Mouse (Mus musculus): ENCODE data around the gene Ebpl. TPM values are rescaled to one million over a fixed set of nuclear protein-coding genes. Genes with fewer than 3 reads are reported as not detected.

Gene Ebpl
- total and polyA plus RNA-seq, 2 experiments from 2014 or later: 2.2 to 11.5 TPM

DNA sequence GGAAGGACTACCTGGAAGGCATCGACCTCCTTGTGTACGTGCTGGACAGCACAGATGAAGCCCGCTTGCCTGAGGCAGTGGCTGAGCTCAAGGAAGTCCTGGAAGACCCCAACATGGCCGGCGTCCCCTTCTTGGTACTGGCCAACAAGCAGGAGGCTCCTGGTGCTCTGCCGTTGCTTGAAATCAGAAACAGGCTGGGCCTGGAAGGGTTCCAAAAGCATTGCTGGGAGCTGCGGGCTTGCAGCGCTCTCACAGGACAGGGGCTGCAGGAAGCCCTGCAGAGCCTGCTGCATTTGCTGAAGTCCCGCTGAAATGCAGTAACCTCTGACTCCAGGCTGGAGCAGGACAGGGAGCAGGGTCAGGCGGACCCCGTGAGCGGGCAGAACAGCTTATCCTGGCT lies 49.3 kb downstream of the Ebpl start:
- no peaks in the 10 kb centered on the region; the same call in 1 of the 2 replicates for H3K4me1 ChIP-seq (ENCODE audit: insufficient read depth, low read length)
- no peaks in the 10 kb centered on the region for H3K27me3 ChIP-seq (ENCODE audit: insufficient read depth, low read length)
- no peaks in the 10 kb centered on the region for H3K36me3 ChIP-seq (ENCODE audit: insufficient read depth, low read length)
- ATAC-seq: no peak
- H3K4me2 ChIP-seq (ENCODE audit: low read depth, low read length): no peak overlapping the region
- 59% methylated on average over 12 of the region's 12 CpGs for WGBS
- H3K4me3 ChIP-seq (ENCODE audit: low read length): no peak overlapping the region
- no peak overlapping the region for H3K27ac ChIP-seq
- no peak overlapping the region for H3K9ac ChIP-seq (replicated peaks; ENCODE audit: low read length)
- no peaks in the 10 kb centered on the region for H3K9me3 ChIP-seq (ENCODE audit: low read length)
- no peak for TF ChIP-seq CTCF (IDR thresholded peaks at IDR 0.05; ENCODE audit: low read depth)
- DNase-seq (ENCODE audit: low spot score): peak; percentile 52

DNA sequence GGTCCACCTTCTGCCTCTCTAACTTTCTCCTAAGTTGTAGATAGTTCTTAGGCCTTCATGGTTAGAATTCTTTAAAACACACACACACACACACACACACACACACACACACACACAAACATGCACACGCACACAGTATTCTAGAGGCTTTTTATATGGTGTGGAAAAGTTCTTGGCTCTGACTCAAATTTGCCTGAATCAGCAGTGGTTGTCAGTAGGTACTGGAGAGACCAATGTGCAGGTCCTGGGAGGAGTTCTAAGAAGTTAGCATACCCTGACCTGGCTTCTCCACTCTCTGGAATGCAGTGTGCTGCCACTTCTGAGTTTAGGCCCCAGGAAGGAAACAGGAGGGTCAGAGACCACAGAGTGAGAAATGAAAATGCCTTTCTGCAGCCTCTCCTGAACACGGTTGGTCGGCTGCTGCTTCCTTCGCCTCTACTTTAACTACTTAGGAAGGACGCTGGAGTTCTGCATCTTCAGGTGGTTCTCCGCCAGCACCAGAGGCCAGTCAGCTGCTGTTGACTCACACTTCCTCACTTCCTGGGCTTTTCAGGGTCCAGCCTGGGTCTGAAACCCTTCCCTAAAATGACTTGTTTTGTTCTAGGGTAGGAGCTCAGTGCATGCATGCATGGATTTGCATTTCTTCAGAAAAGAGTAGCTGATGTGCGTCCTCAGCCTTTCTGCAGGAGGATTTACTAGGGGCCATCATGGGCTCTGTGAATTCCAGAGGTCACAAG lies 50.0 kb downstream of the Ebpl start:
- no peak overlapping the region for H3K4me3 ChIP-seq (ENCODE audit: low read length)
- H3K27ac ChIP-seq: no peak overlapping the region
- H3K27me3 ChIP-seq (ENCODE audit: insufficient read depth, low read length): no peaks in the 10 kb centered on the region
- H3K36me3 ChIP-seq (ENCODE audit: insufficient read depth, low read length): no peaks in the 10 kb centered on the region
- WGBS: 68% methylated on average over 7 of the region's 7 CpGs
- H3K9ac ChIP-seq (replicated peaks; ENCODE audit: low read length): no peak overlapping the region
- H3K4me1 ChIP-seq (ENCODE audit: insufficient read depth, low read length): no peaks in the 10 kb centered on the region; the same call in 1 of the 2 replicates
- no peak overlapping the region for H3K4me2 ChIP-seq (ENCODE audit: low read depth, low read length)
- no peak for ATAC-seq
- DNase-seq (ENCODE audit: low spot score): no peak
- no peaks in the 10 kb centered on the region for H3K9me3 ChIP-seq (ENCODE audit: low read length)
- TF ChIP-seq CTCF (IDR thresholded peaks at IDR 0.05; ENCODE audit: low read depth): no peak

DNA sequence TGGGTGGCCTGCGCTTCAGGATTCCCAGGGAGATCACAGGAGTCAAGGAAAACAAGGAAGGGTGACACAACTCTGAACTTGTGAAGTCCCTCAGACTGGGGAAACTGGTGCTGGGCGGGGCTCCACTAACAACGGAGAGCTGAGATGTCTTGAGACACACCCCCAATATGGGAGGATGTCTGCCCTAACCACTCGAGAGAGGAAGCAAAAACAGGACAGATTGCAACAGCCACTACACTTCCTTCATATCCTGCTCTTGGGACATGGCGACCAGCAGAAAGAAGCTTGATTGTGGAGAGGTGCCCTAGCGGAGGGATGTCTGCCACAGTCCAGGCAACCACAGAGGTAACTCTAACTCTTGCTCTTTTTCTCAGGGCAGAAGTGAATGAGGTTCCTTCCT lies 50.6 kb downstream of the Ebpl start, which contains the start of gene Arl11:
Arl11 (plus strand) TSS at position 161 of the 400 bp plus-strand sequence.
- Histone ChIP-seq H3K4me1 (ENCODE audit: insufficient read depth, low read length) (no peaks in the 10 kb centered on the region; the same call in 1 of the 2 replicates), H3K9me3 (ENCODE audit: low read length) (no peaks in the 10 kb centered on the region), H3K4me2 (ENCODE audit: low read depth, low read length) (no peak within 1 kb of the TSS), H3K9ac (replicated peaks; ENCODE audit: low read length) (no peak within 1 kb of the TSS), H3K36me3 (ENCODE audit: insufficient read depth, low read length) (no peaks in the 10 kb centered on the region), H3K4me3 (ENCODE audit: low read length) (no peak within 1 kb of the TSS), H3K27me3 (ENCODE audit: insufficient read depth, low read length) (no peaks in the 10 kb centered on the region), H3K27ac (no peak within 1 kb of the TSS)
- WGBS: 69% methylated on average over 6 of the region's 6 CpGs
- DNase-seq (ENCODE audit: low spot score) (no peak), ATAC-seq (no peak)
- no peak for TF ChIP-seq CTCF (IDR thresholded peaks at IDR 0.05; ENCODE audit: low read depth)

DNA sequence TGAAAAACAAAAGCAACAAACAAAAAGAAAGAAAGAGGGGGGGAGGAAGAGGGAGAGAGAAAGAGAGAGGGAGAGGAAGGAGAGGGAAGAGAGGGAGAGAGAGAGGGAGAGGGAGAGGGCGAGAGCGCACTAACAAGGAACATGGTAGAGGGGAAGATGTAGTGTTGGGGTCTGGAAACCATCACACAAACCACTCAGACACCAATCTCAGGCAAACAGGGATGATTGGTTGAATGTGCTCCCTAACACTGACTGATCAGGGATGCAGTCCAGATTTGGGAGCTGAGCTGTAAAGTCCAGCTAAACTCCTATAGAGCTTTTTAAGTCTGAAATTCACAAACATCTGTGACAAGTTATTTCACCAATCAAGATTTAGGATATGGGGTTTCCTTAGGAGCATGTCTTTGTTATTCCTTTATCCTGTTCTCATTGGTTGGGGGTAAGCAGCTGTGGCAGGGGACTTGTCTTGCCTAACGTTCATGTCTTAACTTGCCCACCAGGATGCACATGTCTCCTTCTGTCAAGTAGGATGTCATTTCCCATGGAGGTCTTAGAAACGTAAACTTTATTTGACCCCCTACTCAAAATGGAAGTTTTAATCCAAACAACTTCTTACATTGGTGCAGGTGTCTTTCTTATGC lies 56.1 kb downstream of the Ebpl start:
- 78% methylated on average over 4 of the region's 4 CpGs for WGBS
- DNase-seq (ENCODE audit: low spot score) (no peak), ATAC-seq (no peak)
- Histone ChIP-seq H3K9ac (replicated peaks; ENCODE audit: low read length) (no peak overlapping the region), H3K27ac (no peak overlapping the region), H3K36me3 (ENCODE audit: insufficient read depth, low read length) (no peaks in the 10 kb centered on the region), H3K4me2 (ENCODE audit: low read depth, low read length) (no peak overlapping the region), H3K4me1 (ENCODE audit: insufficient read depth, low read length) (no peaks in the 10 kb centered on the region), H3K27me3 (ENCODE audit: insufficient read depth, low read length) (no peaks in the 10 kb centered on the region), H3K4me3 (ENCODE audit: low read length) (no peak overlapping the region), H3K9me3 (ENCODE audit: low read length) (0 out of 2 replicates have a peak, but pooled peaks cover 5% of the 10 kb centered on the region)
- no peak for TF ChIP-seq CTCF (IDR thresholded peaks at IDR 0.05; ENCODE audit: low read depth)

DNA sequence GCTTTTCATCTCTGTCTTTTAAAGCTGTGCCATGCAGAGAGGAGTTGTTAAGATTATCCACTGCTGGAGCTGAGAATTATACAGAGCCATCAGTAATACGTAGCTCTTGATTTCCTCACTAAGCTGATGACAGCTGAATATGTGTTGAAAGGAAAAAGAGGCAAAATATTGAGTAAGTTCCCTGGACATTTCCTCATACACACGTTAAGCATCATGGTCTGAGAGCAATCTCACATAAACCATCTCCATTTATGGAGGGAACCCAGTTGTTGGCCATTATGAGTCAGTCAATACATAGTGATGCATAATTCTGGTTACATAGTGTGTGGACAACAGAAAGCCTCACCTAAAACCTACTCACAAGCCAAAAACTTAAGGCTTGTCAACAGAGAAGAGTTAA lies 57.8 kb downstream of the Ebpl start:
- Histone ChIP-seq H3K4me2 (ENCODE audit: low read depth, low read length) (no peak overlapping the region), H3K27ac (no peak overlapping the region), H3K4me1 (ENCODE audit: insufficient read depth, low read length) (no peaks in the 10 kb centered on the region), H3K27me3 (ENCODE audit: insufficient read depth, low read length) (no peaks in the 10 kb centered on the region), H3K4me3 (ENCODE audit: low read length) (no peak overlapping the region), H3K36me3 (ENCODE audit: insufficient read depth, low read length) (no peaks in the 10 kb centered on the region), H3K9ac (replicated peaks; ENCODE audit: low read length) (no peak overlapping the region), H3K9me3 (ENCODE audit: low read length) (0 out of 2 replicates have a peak, but pooled peaks cover 5% of the 10 kb centered on the region)
- ATAC-seq: no peak
- WGBS: 76% methylated on average over 2 of the region's 2 CpGs
- no peak for DNase-seq (ENCODE audit: low spot score)
- no peak for TF ChIP-seq CTCF (IDR thresholded peaks at IDR 0.05; ENCODE audit: low read depth)

DNA sequence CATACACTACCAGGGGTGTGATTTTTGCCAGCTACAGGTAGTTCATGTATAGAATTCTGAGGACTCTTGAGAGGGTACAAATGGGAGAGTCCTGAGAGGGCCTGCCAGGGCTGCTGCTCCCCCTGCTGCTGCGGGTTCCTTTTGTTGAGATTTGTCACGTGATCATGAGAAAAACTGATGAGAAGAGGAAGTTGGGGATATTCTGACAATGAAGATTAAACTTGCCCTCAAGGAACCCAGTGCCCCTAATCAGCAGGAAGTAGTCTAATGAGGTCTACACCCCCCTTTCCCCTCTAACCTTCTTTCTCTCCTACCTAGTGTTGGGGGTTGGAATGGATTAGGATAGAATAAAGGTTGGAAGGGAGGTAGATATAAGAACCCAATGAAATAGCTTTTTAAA lies 58.9 kb downstream of the Ebpl start:
- TF ChIP-seq CTCF (IDR thresholded peaks at IDR 0.05; ENCODE audit: low read depth): no peak
- Histone ChIP-seq H3K9me3 (ENCODE audit: low read length) (0 out of 2 replicates have a peak, but pooled peaks cover 5% of the 10 kb centered on the region), H3K27ac (no peak overlapping the region), H3K36me3 (ENCODE audit: insufficient read depth, low read length) (no peaks in the 10 kb centered on the region), H3K4me3 (ENCODE audit: low read length) (no peak overlapping the region), H3K4me1 (ENCODE audit: insufficient read depth, low read length) (no peaks in the 10 kb centered on the region), H3K27me3 (ENCODE audit: insufficient read depth, low read length) (no peaks in the 10 kb centered on the region), H3K4me2 (ENCODE audit: low read depth, low read length) (no peak overlapping the region), H3K9ac (replicated peaks; ENCODE audit: low read length) (no peak overlapping the region)
- ATAC-seq (no peak), DNase-seq (ENCODE audit: low spot score) (no peak)
- WGBS: 58% methylated on average over 2 of the region's 2 CpGs

DNA sequence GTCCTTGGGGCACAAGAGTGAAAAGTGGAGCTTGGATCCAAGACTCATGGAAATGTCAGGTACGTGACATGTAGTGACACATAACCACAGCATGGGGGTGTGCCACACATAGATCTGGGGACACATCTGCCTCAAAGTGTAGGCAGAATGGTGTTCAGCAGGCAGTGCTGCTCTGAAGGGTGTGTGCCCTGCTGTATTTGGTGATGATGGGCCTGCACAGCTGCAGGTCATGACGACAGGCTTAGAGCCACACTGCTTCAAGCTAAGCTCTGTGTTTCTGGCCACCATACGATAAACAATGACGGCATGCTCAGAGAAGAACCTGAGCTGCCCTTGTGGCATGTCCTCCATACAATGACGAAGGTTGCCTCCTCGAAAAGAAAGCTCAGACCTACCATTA lies 60.4 kb downstream of the Ebpl start:
- WGBS: 86% methylated on average over 6 of the region's 6 CpGs
- no peak for ATAC-seq

More for the DNA sequence above, 60.4 kb downstream of the Ebpl start:
- H3K9ac ChIP-seq (replicated peaks; ENCODE audit: low read length): no peak overlapping the region
- no peak overlapping the region for H3K27ac ChIP-seq
- DNase-seq (ENCODE audit: low spot score): no peak
- H3K4me1 ChIP-seq (ENCODE audit: insufficient read depth, low read length): no peaks in the 10 kb centered on the region
- H3K4me3 ChIP-seq (ENCODE audit: low read length): no peak overlapping the region
- no peaks in the 10 kb centered on the region for H3K36me3 ChIP-seq (ENCODE audit: insufficient read depth, low read length)
- no peak for TF ChIP-seq CTCF (IDR thresholded peaks at IDR 0.05; ENCODE audit: low read depth)
- H3K27me3 ChIP-seq (ENCODE audit: insufficient read depth, low read length): no peaks in the 10 kb centered on the region
- H3K4me2 ChIP-seq (ENCODE audit: low read depth, low read length): no peak overlapping the region
- 0 out of 2 replicates have a peak, but pooled peaks cover 5% of the 10 kb centered on the region for H3K9me3 ChIP-seq (ENCODE audit: low read length)

Data from hindbrain, postnatal 0 days (tissue).